Mouse (Mus musculus) cerebellum, postnatal 36 days (tissue): ENCODE data around the gene Atp13a3.
"Not testable (repeated sequence)": the region's sequence is repeated elsewhere in the genome, so short reads cannot be mapped to it uniquely, and the experiment has no call there.

ENCODE experiments used
- DNase-seq, 2 experiments: peaks; one replicate each; pipeline ENCODE4 v3.0.0; 2021 to 2022; ENCODE audit warnings: mixed read lengths in 2 of 2

Atp13a3 gene

GRCm38 (mm10) chr16:30405925-30406670 is at the start of gene Atp13a3:
Gene Atp13a3 (minus strand): TSS chr16:30405975.
- DNase-seq: no peak

GRCm38 (mm10) chr16:30453213-30453975 is 47.6 kb upstream of the Atp13a3 start:
- DNase-seq: no peak

GRCm38 (mm10) chr16:30451174-30451573 is 45.4 kb upstream of the Atp13a3 start:
- DNase-seq: not testable (repeated sequence)

- DNase-seq: no peak
Measured at GRCm38 (mm10) chr16:30449017-30449416, 43.2 kb upstream of the Atp13a3 start.

- no peak for DNase-seq
Measured at GRCm38 (mm10) chr16:30448169-30448568, 42.4 kb upstream of the Atp13a3 start.

GRCm38 (mm10) chr16:30447642-30448041 is 41.9 kb upstream of the Atp13a3 start:
- no peak for DNase-seq

- DNase-seq: no peak
Measured at GRCm38 (mm10) chr16:30443411-30443810, 37.6 kb upstream of the Atp13a3 start.

GRCm38 (mm10) chr16:30442451-30442850 is 36.7 kb upstream of the Atp13a3 start:
- DNase-seq: no peak

- DNase-seq: no peak
Measured at GRCm38 (mm10) chr16:30441409-30441808, 35.6 kb upstream of the Atp13a3 start.

- DNase-seq: no peak
Measured at GRCm38 (mm10) chr16:30439841-30440240, 34.1 kb upstream of the Atp13a3 start.

- DNase-seq: no peak
Measured at GRCm38 (mm10) chr16:30439411-30439810, 33.6 kb upstream of the Atp13a3 start.

- DNase-seq: no peak
Measured at GRCm38 (mm10) chr16:30436276-30436675, 30.5 kb upstream of the Atp13a3 start.

- no peak for DNase-seq
Measured at GRCm38 (mm10) chr16:30435393-30435792, 29.6 kb upstream of the Atp13a3 start.

- no peak for DNase-seq
Measured at GRCm38 (mm10) chr16:30433148-30433547, 27.4 kb upstream of the Atp13a3 start.

- DNase-seq: no peak
Measured at GRCm38 (mm10) chr16:30432111-30432510, 26.3 kb upstream of the Atp13a3 start.

- no peak for DNase-seq
Measured at GRCm38 (mm10) chr16:30430512-30431088, 24.8 kb upstream of the Atp13a3 start.

GRCm38 (mm10) chr16:30428753-30429260 is 23.0 kb upstream of the Atp13a3 start:
- DNase-seq: no peak

- DNase-seq: no peak
Measured at GRCm38 (mm10) chr16:30427466-30427865, 21.7 kb upstream of the Atp13a3 start.

GRCm38 (mm10) chr16:30427003-30427402 is 21.2 kb upstream of the Atp13a3 start:
- no peak for DNase-seq

- DNase-seq: no peak
Measured at GRCm38 (mm10) chr16:30425980-30426379, 20.2 kb upstream of the Atp13a3 start.

- no peak for DNase-seq
Measured at GRCm38 (mm10) chr16:30424053-30424452, 18.3 kb upstream of the Atp13a3 start.

GRCm38 (mm10) chr16:30416707-30417106 is 10.9 kb upstream of the Atp13a3 start:
- DNase-seq: no peak

GRCm38 (mm10) chr16:30416284-30416683 is 10.5 kb upstream of the Atp13a3 start:
- DNase-seq: no peak

- DNase-seq: no peak
Measured at GRCm38 (mm10) chr16:30412680-30413079, 6.9 kb upstream of the Atp13a3 start.
